Mouse (Mus musculus): ENCODE measurements around the gene Ciao2b. TPM values are rescaled to one million over a fixed set of nuclear protein-coding genes. Genes with fewer than 3 reads are reported as not detected.

The Ciao2b gene
- polyA plus RNA-seq, 1 experiment, result 61.8 TPM

DNA sequence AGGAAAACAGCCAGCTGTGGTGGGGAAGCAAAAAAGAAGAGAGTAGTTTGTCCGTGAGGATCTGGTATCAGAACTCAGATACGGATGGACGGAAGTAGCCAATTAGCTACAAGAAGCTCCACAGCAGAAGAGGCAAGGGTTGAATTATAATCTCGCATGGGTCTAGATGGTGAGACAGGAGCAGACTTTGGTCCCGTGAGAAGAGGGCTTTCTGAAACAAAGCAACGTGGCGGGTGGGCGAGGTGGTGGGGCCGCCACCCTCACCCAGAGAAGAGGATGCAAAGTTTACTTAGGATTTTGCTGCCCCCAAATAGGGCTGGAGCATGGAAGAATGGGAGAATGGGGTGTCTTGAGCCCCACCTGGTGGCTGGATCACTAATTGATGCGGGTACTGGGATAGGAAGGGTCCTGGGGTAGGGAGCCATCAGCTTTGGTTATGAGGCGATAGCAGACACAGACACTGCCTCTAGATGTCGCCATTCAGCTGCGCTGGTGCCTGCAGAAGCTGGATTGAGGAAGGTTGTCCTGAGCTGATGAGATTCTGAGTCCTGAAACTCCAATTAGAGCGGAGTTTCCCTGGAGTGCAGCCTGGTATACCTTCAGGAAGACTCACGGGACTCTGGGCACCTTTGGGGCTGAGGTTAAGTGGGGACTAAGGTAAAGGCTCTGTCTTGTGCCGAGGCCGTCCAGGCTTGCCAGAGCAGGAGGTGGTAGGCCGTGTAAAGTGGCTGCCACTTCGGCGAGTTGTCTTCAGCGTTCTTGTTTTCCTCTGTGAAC is 39.1 kb downstream of the Ciao2b start:
- H3K27ac ChIP-seq (ENCODE audit: control insufficient read depth, insufficient read depth, low read depth, low read length), result no peak overlapping the region
- H3K4me1 ChIP-seq (ENCODE audit: control insufficient read depth, insufficient read depth, low read length), result peaks cover 18% of the 10 kb centered on the region
- H3K4me3 ChIP-seq (ENCODE audit: control insufficient read depth, low read depth, low read length), result peak overlapping the region; percentile 59

GRCm38 (mm10) chr8:104601941-104602371 is 39.8 kb downstream of the Ciao2b start:
- TF ChIP-seq CTCF (IDR thresholded peaks at IDR 0.05; ENCODE audit: control insufficient read depth, insufficient read depth, insufficient replicate concordance, low read depth, low read length) (no peak), POLR2A (IDR thresholded peaks at IDR 0.05; ENCODE audit: control insufficient read depth, low read depth, low read length) (no peak)
- no peak overlapping the region for H3K4me3 ChIP-seq (ENCODE audit: control insufficient read depth, low read depth, low read length)
- H3K36me3 ChIP-seq (ENCODE audit: control insufficient read depth, insufficient read depth, low read length), result no peaks in the 10 kb centered on the region
- H3K4me1 ChIP-seq (ENCODE audit: control insufficient read depth, insufficient read depth, low read length), result peaks cover 18% of the 10 kb centered on the region
- no peak overlapping the region for H3K27ac ChIP-seq (ENCODE audit: control insufficient read depth, insufficient read depth, low read depth, low read length)
- H3K27me3 ChIP-seq (ENCODE audit: control insufficient read depth, insufficient read depth, low read length), result no peaks in the 10 kb centered on the region

More for the DNA sequence above, 39.1 kb downstream of the Ciao2b start:
- H3K27me3 ChIP-seq (ENCODE audit: control insufficient read depth, insufficient read depth, low read length), result no peaks in the 10 kb centered on the region
- no peaks in the 10 kb centered on the region for H3K36me3 ChIP-seq (ENCODE audit: control insufficient read depth, insufficient read depth, low read length)
- no peak for TF ChIP-seq POLR2A (IDR thresholded peaks at IDR 0.05; ENCODE audit: control insufficient read depth, low read depth, low read length)
- TF ChIP-seq CTCF (IDR thresholded peaks at IDR 0.05; ENCODE audit: control insufficient read depth, insufficient read depth, insufficient replicate concordance, low read depth, low read length), result peak; percentile 90; the same call in 1 of the 2 replicates

- Histone ChIP-seq H3K27ac (ENCODE audit: control insufficient read depth, insufficient read depth, low read depth, low read length) (no peak overlapping the region), H3K4me3 (ENCODE audit: control insufficient read depth, low read depth, low read length) (no peak overlapping the region), H3K4me1 (ENCODE audit: control insufficient read depth, insufficient read depth, low read length) (peaks cover 18% of the 10 kb centered on the region), H3K27me3 (ENCODE audit: control insufficient read depth, insufficient read depth, low read length) (no peaks in the 10 kb centered on the region), H3K36me3 (ENCODE audit: control insufficient read depth, insufficient read depth, low read length) (no peaks in the 10 kb centered on the region)
- no peak for TF ChIP-seq POLR2A (IDR thresholded peaks at IDR 0.05; ENCODE audit: control insufficient read depth, low read depth, low read length)
- no peak for TF ChIP-seq CTCF (IDR thresholded peaks at IDR 0.05; ENCODE audit: control insufficient read depth, insufficient read depth, insufficient replicate concordance, low read depth, low read length)
Measured at GRCm38 (mm10) chr8:104601386-104601785, 40.4 kb downstream of the Ciao2b start.

DNA sequence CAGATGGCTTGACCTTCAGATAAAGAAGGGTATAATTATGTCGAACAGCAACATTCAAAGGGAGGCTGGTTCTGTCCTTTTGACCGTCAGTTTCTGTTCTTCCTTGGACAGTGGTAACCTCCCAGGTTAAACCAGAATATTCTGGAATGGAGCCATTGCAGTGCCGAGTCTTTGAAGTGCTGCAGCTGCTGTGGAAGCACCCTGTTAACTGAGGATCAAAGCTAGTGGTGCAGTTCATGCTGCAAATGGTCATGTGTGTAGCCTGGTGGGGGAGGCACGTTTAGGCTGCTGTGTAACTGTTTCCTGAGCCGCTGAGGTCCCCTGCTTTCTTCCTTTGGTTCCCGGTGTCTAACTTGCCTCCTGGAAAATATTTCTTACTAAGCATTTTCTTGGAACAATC is 43.3 kb downstream of the Ciao2b start:
- Histone ChIP-seq H3K27me3 (ENCODE audit: control insufficient read depth, insufficient read depth, low read length) (no peaks in the 10 kb centered on the region), H3K4me3 (ENCODE audit: control insufficient read depth, low read depth, low read length) (no peak overlapping the region), H3K4me1 (ENCODE audit: control insufficient read depth, insufficient read depth, low read length) (peaks cover 18% of the 10 kb centered on the region), H3K27ac (ENCODE audit: control insufficient read depth, insufficient read depth, low read depth, low read length) (no peak overlapping the region), H3K36me3 (ENCODE audit: control insufficient read depth, insufficient read depth, low read length) (no peaks in the 10 kb centered on the region)
- no peak for TF ChIP-seq POLR2A (IDR thresholded peaks at IDR 0.05; ENCODE audit: control insufficient read depth, low read depth, low read length)

- TF ChIP-seq CTCF (IDR thresholded peaks at IDR 0.05; ENCODE audit: control insufficient read depth, insufficient read depth, insufficient replicate concordance, low read depth, low read length) (no peak), POLR2A (IDR thresholded peaks at IDR 0.05; ENCODE audit: control insufficient read depth, low read depth, low read length) (no peak)
- Histone ChIP-seq H3K36me3 (ENCODE audit: control insufficient read depth, insufficient read depth, low read length) (no peaks in the 10 kb centered on the region), H3K27me3 (ENCODE audit: control insufficient read depth, insufficient read depth, low read length) (no peaks in the 10 kb centered on the region), H3K4me1 (ENCODE audit: control insufficient read depth, insufficient read depth, low read length) (peaks cover 12% of the 10 kb centered on the region), H3K27ac (ENCODE audit: control insufficient read depth, insufficient read depth, low read depth, low read length) (no peak overlapping the region), H3K4me3 (ENCODE audit: control insufficient read depth, low read depth, low read length) (no peak overlapping the region)
Measured at GRCm38 (mm10) chr8:104597656-104598055, 44.1 kb downstream of the Ciao2b start.

- no peaks in the 10 kb centered on the region for H3K36me3 ChIP-seq (ENCODE audit: control insufficient read depth, insufficient read depth, low read length)
- H3K27ac ChIP-seq (ENCODE audit: control insufficient read depth, insufficient read depth, low read depth, low read length), result no peak overlapping the region
- peaks cover 6% of the 10 kb centered on the region for H3K4me1 ChIP-seq (ENCODE audit: control insufficient read depth, insufficient read depth, low read length)
- H3K4me3 ChIP-seq (ENCODE audit: control insufficient read depth, low read depth, low read length), result no peak overlapping the region
- TF ChIP-seq POLR2A (IDR thresholded peaks at IDR 0.05; ENCODE audit: control insufficient read depth, low read depth, low read length), result no peak
- no peak for TF ChIP-seq CTCF (IDR thresholded peaks at IDR 0.05; ENCODE audit: control insufficient read depth, insufficient read depth, insufficient replicate concordance, low read depth, low read length)
- H3K27me3 ChIP-seq (ENCODE audit: control insufficient read depth, insufficient read depth, low read length), result no peaks in the 10 kb centered on the region
Measured at GRCm38 (mm10) chr8:104595773-104596536, 45.8 kb downstream of the Ciao2b start.

- no peak for TF ChIP-seq CTCF (IDR thresholded peaks at IDR 0.05; ENCODE audit: control insufficient read depth, insufficient read depth, insufficient replicate concordance, low read depth, low read length)
- TF ChIP-seq POLR2A (IDR thresholded peaks at IDR 0.05; ENCODE audit: control insufficient read depth, low read depth, low read length), result no peak
- Histone ChIP-seq H3K27me3 (ENCODE audit: control insufficient read depth, insufficient read depth, low read length) (no peaks in the 10 kb centered on the region), H3K4me1 (ENCODE audit: control insufficient read depth, insufficient read depth, low read length) (peaks cover 8% of the 10 kb centered on the region), H3K36me3 (ENCODE audit: control insufficient read depth, insufficient read depth, low read length) (no peaks in the 10 kb centered on the region), H3K27ac (ENCODE audit: control insufficient read depth, insufficient read depth, low read depth, low read length) (no peak overlapping the region), H3K4me3 (ENCODE audit: control insufficient read depth, low read depth, low read length) (no peak overlapping the region)
Measured at GRCm38 (mm10) chr8:104594611-104595362, 47.0 kb downstream of the Ciao2b start.

All from testis, adult 2 months (tissue).